Mouse (Mus musculus) layer of hippocampus, postnatal 25 days (tissue): ENCODE measurements around the gene Tfap2e. TPM values are rescaled to one million over a fixed set of nuclear protein-coding genes. Genes with fewer than 3 reads are reported as not detected.

Experiments
- DNase-seq, 2 experiments: peaks; one replicate each; pipeline ENCODE4 v3.0.0; 2022; ENCODE audit warnings: mixed read lengths in 2 of 2, low spot score in 1 of 2; ENCODE audit errors: extremely low spot score in 1 of 2
- total RNA-seq, 2 experiments: library from RNA; stranded (reverse); gene quantifications; 2 replicates each; pipeline ENCODE4 v1.2.3; 2021

The Tfap2e gene
- total RNA-seq, result not detected

GRCm38 (mm10) chr4:126736001-126736414 lies at the start of gene Tfap2e:
Gene Tfap2e (minus strand): TSS chr4:126736240.
- DNase-seq, result no peak

GRCm38 (mm10) chr4:126782996-126783395 lies 47.0 kb upstream of the Tfap2e start:
- peak in 1 of 2 experiments; percentile 43 for DNase-seq

GRCm38 (mm10) chr4:126782512-126782911 lies 46.5 kb upstream of the Tfap2e start:
- no peak for DNase-seq

GRCm38 (mm10) chr4:126781871-126782270 lies 45.8 kb upstream of the Tfap2e start:
- DNase-seq, result no peak

- DNase-seq, result no peak
Measured at GRCm38 (mm10) chr4:126779826-126780775, 44.1 kb upstream of the Tfap2e start.

- no peak for DNase-seq
Measured at GRCm38 (mm10) chr4:126779148-126779581, 43.1 kb upstream of the Tfap2e start.

GRCm38 (mm10) chr4:126775182-126775581 lies 39.1 kb upstream of the Tfap2e start:
- DNase-seq, result no peak

GRCm38 (mm10) chr4:126773871-126774270 lies 37.8 kb upstream of the Tfap2e start:
- no peak for DNase-seq

GRCm38 (mm10) chr4:126770831-126771230 lies 34.8 kb upstream of the Tfap2e start:
- no peak for DNase-seq

GRCm38 (mm10) chr4:126769800-126770563 lies 33.9 kb upstream of the Tfap2e start:
- DNase-seq, result no peak

- DNase-seq, result no peak
Measured at GRCm38 (mm10) chr4:126763483-126763882, 27.4 kb upstream of the Tfap2e start.

GRCm38 (mm10) chr4:126762586-126763359 lies 26.7 kb upstream of the Tfap2e start:
- DNase-seq, result no peak

- DNase-seq, result no peak
Measured at GRCm38 (mm10) chr4:126759435-126759834, 23.4 kb upstream of the Tfap2e start.

GRCm38 (mm10) chr4:126758299-126758698 lies 22.3 kb upstream of the Tfap2e start:
- no peak for DNase-seq

GRCm38 (mm10) chr4:126756766-126757165 lies 20.7 kb upstream of the Tfap2e start:
- DNase-seq, result peak in 1 of 2 experiments; percentile 46

GRCm38 (mm10) chr4:126754736-126755374 lies 18.8 kb upstream of the Tfap2e start:
- no peak for DNase-seq

- DNase-seq, result no peak
Measured at GRCm38 (mm10) chr4:126754231-126754611, 18.2 kb upstream of the Tfap2e start.

GRCm38 (mm10) chr4:126753268-126754230 lies 17.5 kb upstream of the Tfap2e start, which contains the start of the genes Ncdn and AU040320:
Gene Ncdn (minus strand): TSS chr4:126753438.
Gene AU040320 (plus strand): TSS chr4:126753544.
- peak; percentile 91 to 98 for DNase-seq
